Mouse (Mus musculus) stomach, postnatal 0 days (tissue): Measurements from ENCODE around the gene Rbm11. TPM values are rescaled to one million over a fixed set of nuclear protein-coding genes. Genes with fewer than 3 reads are reported as not detected.
A peak's percentile ranks its signal among the peaks of the same experiment; 100 is the strongest.

Experiments
- ATAC-seq: fragments of 200-750 bp; cut with Nextera tagmentation; 2 replicates; pipeline ENCODE4 v1.8.0; 2017; ENCODE audit not compliant: low FRiP score, low TSS enrichment
- DNase-seq: peaks from one replicate; pipeline ENCODE4 v3.0.0-alpha.2; 2016; ENCODE audit warnings: low spot score
- H3K27ac ChIP-seq: fragments of 300-500 bp; sonication (generic); replicated peaks from 2 replicates; pipeline ENCODE4 v1.5.1; 2014; ENCODE audit warnings: mild to moderate bottlenecking, control low read depth
- H3K27me3 ChIP-seq: fragments of 300-500 bp; sonication (generic); 2 replicates; pipeline ENCODE4 v1.6.1; 2014; ENCODE audit warnings: low read length; ENCODE audit not compliant: control insufficient read depth, insufficient read depth
- H3K36me3 ChIP-seq: fragments of 300-500 bp; sonication (generic); 2 replicates; pipeline ENCODE4 v1.6.1; 2014; ENCODE audit warnings: low read length, mixed read lengths; ENCODE audit not compliant: control insufficient read depth, insufficient read depth
- H3K4me1 ChIP-seq: fragments of 300-500 bp; sonication (generic); replicated peaks from 2 replicates; pipeline ENCODE4 v1.6.1; 2014; ENCODE audit warnings: antibody characterized with exemption; ENCODE audit not compliant: control insufficient read depth, insufficient read depth
- H3K4me2 ChIP-seq: fragments of 300-500 bp; sonication (generic); replicated peaks from 2 replicates; pipeline ENCODE4 v1.6.1; 2014; ENCODE audit warnings: low read depth, mild to moderate bottlenecking, control low read depth, moderate library complexity
- H3K4me3 ChIP-seq: fragments of 300-500 bp; sonication (generic); 2 replicates; pipeline ENCODE4 v1.5.1; 2014; ENCODE audit warnings: low read depth, low read length, control low read depth
- H3K9ac ChIP-seq: fragments of 300-500 bp; sonication (generic); 2 replicates; pipeline ENCODE4 v1.6.1; 2014; ENCODE audit warnings: mild to moderate bottlenecking, low read length, control low read depth, mixed read lengths
- H3K9me3 ChIP-seq: fragments of 300-500 bp; sonication (generic); 2 replicates; pipeline ENCODE4 v1.6.1; 2016; ENCODE audit warnings: low read length; ENCODE audit not compliant: control insufficient read depth
- CTCF ChIP-seq: IDR thresholded peaks from 2 replicates; pipeline ENCODE4 v1.5.1; 2016; ENCODE audit warnings: antibody characterized with exemption, low read depth, mild to moderate bottlenecking, moderate library complexity
- EP300 ChIP-seq: optimal IDR thresholded peaks from 2 replicates; pipeline ENCODE3; 2016; ENCODE audit warnings: antibody characterized with exemption
- WGBS: fragments of 180-500 bp; shearing (Covaris S2); extraction: QIAGEN DNeasy Blood & Tissue Kit; methylation state at CpG from one replicate; pipeline ENCODE4 v1.1.7; 2014; 5-methylcytosine and 5-hydroxymethylcytosine counted together
- polyA plus RNA-seq: library from polyadenylated mRNA; unstranded; fragments of >200 nt; fragmentation: Nextera tagmentation; extraction: Ambion mirVana; gene quantifications from 2 replicates; pipeline ENCODE4 v1.2.1, GENCODE M21; 2015

Rbm11 gene
- polyA plus RNA-seq, 1 experiment from 2014 or later = 0.44 TPM

GRCm38 (mm10) chr16:75593501-75594183, 998 bp downstream of the Rbm11 start:
- Histone ChIP-seq H3K4me3 (peak overlapping the region; percentile 69), H3K4me1 (no peaks in the 10 kb centered on the region), H3K9ac (no peak overlapping the region; the same call in 1 of the 2 replicates), H3K9me3 (no peaks in the 10 kb centered on the region), H3K27me3 (no peaks in the 10 kb centered on the region), H3K4me2 (peak overlapping the region; percentile 94), H3K27ac (no peak overlapping the region), H3K36me3 (no peaks in the 10 kb centered on the region)
- no peak for DNase-seq
- TF ChIP-seq CTCF (no peak), EP300 (no peak)
- 11% methylated on average over 15 of the region's 15 CpGs for WGBS
- ATAC-seq = no peak

- Histone ChIP-seq H3K36me3 (no peaks in the 10 kb centered on the region), H3K9me3 (no peaks in the 10 kb centered on the region), H3K9ac (no peak overlapping the region), H3K4me3 (no peak overlapping the region), H3K27me3 (no peaks in the 10 kb centered on the region), H3K4me2 (no peak overlapping the region), H3K4me1 (no peaks in the 10 kb centered on the region), H3K27ac (no peak overlapping the region)
- ATAC-seq (no peak), DNase-seq (no peak)
- 71% methylated on average over 1 of the region's 1 CpGs for WGBS
- TF ChIP-seq EP300 (no peak), CTCF (no peak)
Observed at GRCm38 (mm10) chr16:75606415-75606814, 13.8 kb downstream of the Rbm11 start.

DNA sequence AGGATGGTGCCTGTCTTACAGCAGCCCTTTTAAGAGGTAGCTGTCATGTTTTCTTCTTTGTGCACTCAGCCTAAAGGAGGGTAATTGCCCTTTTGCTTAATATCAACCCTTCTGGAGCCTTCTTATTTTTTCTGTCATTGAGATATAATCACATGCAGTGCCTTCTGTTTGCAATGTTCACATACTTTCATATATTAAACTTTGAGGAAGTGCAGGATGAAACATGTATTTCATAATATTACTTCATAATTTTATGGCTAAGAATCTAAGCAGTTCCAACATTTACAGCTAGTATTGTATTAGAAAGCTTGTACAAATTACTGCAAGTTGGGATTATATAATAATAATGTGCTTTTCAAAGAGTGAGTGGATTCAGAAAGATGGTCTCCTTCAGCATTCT, 19.9 kb downstream of the Rbm11 start:
- H3K36me3 ChIP-seq = no peaks in the 10 kb centered on the region
- H3K4me1 ChIP-seq = no peaks in the 10 kb centered on the region
- ATAC-seq (no peak), DNase-seq (no peak)
- H3K9ac ChIP-seq = no peak overlapping the region
- no peak overlapping the region for H3K4me2 ChIP-seq
- H3K4me3 ChIP-seq = no peak overlapping the region
- H3K27ac ChIP-seq = no peak overlapping the region
- no peak for TF ChIP-seq EP300
- H3K9me3 ChIP-seq = no peaks in the 10 kb centered on the region
- H3K27me3 ChIP-seq = no peaks in the 10 kb centered on the region

GRCm38 (mm10) chr16:75617651-75618349, 25.2 kb downstream of the Rbm11 start:
- 84% methylated on average over 2 of the region's 2 CpGs for WGBS
- Histone ChIP-seq H3K4me2 (no peak overlapping the region), H3K4me3 (no peak overlapping the region), H3K27me3 (no peaks in the 10 kb centered on the region), H3K9ac (no peak overlapping the region), H3K27ac (no peak overlapping the region), H3K9me3 (no peaks in the 10 kb centered on the region), H3K4me1 (no peaks in the 10 kb centered on the region), H3K36me3 (no peaks in the 10 kb centered on the region)
- TF ChIP-seq EP300 = no peak
- peak; percentile 74 for TF ChIP-seq CTCF
- no peak for ATAC-seq
- DNase-seq = no peak

GRCm38 (mm10) chr16:75627862-75628261, 35.2 kb downstream of the Rbm11 start:
- Histone ChIP-seq H3K27ac (no peak overlapping the region), H3K4me1 (no peaks in the 10 kb centered on the region), H3K36me3 (no peaks in the 10 kb centered on the region), H3K9me3 (no peaks in the 10 kb centered on the region), H3K27me3 (no peaks in the 10 kb centered on the region), H3K4me2 (no peak overlapping the region), H3K9ac (no peak overlapping the region), H3K4me3 (no peak overlapping the region)
- peak; percentile 54 for TF ChIP-seq CTCF
- TF ChIP-seq EP300 = no peak
- no peak for ATAC-seq
- 77% methylated on average over 2 of the region's 2 CpGs for WGBS
- DNase-seq = no peak

Other genes starting within 250 kb of the Rbm11 start
- gene Lipi, start 6.8 kb upstream of the Rbm11 start, polyA plus RNA-seq = not detected in 2 replicates
- 14.6 and 16.4 TPM in 2 replicates for gene Hspa13, start 174.3 kb downstream of the Rbm11 start, polyA plus RNA-seq